Mouse (Mus musculus) heart, postnatal 0 days (tissue): ENCODE results near the gene Psme2b.
"Not testable (repeated sequence)": the region's sequence is repeated elsewhere in the genome, so short reads cannot be mapped to it uniquely, and the experiment has no call there.

Experiments used
- CTCF ChIP-seq: IDR thresholded peaks from 2 replicates; pipeline ENCODE4 v1.5.1; 2016; ENCODE audit warnings: antibody characterized with exemption, control low read depth, low read depth
- EP300 ChIP-seq: IDR thresholded peaks from 2 replicates; pipeline ENCODE4 v1.6.1; 2016; ENCODE audit warnings: antibody characterized with exemption, low read depth

- not testable (repeated sequence) for TF ChIP-seq EP300, CTCF
Measured at GRCm38 (mm10) chr11:48923818-48924217, 22.2 kb downstream of the Psme2b start.
